Mouse (Mus musculus) cerebellum, adult 11 months (tissue): ENCODE data around the gene Myo15b.
A peak's percentile ranks its signal among the peaks of the same experiment; 100 is the strongest.

Experiments used
- DNase-seq: peaks from one replicate; pipeline ENCODE4 v3.0.0; 2022

Gene Myo15b

GRCm38 (mm10) chr11:115877174-115877755 is 19.1 kb downstream of the Myo15b start:
- no peak for DNase-seq

DNA sequence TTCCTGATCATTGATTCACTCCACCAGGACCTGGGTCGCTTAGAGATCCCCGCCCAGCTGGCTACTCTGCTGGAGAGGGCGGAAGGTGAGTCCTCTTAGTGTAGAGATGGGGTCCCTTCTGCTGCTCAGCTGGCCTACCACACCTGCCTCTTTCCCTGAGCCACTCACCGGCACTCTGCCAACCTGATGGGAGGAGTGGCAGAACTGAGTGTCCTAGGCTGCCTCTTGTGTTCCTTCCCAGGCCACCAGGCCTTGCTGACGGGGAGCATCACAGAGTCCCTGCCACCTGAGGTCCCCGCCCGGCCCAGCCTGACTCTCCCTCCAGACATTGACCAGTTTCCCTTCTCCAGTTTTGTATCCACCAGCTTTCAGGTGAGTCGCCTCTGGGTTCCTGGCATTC is 19.9 kb downstream of the Myo15b start:
- DNase-seq = no peak

DNA sequence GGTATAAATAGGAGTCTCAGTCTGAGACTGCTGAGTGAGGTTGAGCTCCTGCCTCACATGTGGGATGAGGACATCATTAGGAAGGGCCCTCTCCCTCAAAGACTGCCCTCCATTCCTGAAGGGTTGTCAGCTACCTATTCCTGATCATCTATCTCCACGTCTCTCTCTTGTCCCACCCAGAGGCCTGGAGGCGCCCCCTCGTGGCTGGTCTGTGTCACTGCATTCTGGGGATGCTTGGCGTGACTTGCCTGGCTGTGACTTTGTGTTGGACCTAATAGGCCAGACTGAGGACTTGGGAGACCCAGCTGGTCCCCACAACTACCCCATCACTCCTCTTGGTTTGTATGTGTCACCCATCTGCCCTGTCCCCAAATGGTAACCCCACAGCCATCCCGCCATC is 22.8 kb downstream of the Myo15b start:
- no peak for DNase-seq

DNA sequence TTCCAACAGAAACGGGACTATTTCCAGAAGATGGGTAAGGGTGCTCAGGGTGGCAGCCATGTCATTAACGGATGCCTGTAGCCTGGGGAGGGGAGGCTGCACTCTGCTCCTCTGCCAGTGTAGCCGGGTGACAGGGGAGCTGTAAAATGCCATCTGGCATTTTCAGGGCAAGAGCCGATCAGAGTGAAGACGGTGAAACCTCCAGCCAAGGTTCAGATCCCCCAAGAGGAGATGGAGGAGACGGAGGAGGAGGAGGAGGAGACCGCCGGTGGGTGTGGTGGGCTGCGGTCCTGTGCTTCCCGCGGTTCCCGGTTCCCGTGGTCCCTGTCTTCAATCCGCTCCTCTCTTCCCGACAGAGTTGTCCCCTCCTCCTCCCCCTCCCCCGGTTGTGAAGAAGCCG is 25.0 kb downstream of the Myo15b start:
- no peak for DNase-seq

- DNase-seq = no peak
These were observed 26.2 kb downstream of the Myo15b start for GRCm38 (mm10) chr11:115884361-115884760.

- DNase-seq = no peak
These were observed 27.1 kb downstream of the Myo15b start for GRCm38 (mm10) chr11:115885281-115885680.

DNA sequence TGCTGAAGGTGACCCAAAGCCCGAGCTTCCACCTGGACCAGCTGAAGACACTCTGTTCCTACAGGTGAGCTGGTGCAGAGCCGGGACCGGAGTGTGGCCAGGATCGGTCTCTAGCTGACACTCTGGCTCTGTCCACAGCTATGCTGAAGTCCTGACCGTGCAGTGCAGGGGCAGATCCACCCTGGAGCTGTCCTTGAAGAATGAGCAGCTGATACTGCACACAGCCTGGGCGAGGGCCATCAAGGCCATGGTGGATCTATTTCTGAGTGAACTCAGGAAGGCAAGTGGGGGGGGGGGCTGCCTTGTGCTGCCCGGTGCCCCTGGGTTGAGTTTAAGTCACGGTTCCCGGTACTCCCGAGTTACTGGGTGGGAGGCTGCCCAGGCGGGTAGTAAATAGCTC is 28.2 kb downstream of the Myo15b start:
- no peak for DNase-seq

- no peak for DNase-seq
These were observed 29.8 kb downstream of the Myo15b start for GRCm38 (mm10) chr11:115888020-115888419.

- DNase-seq = no peak
These were observed 31.0 kb downstream of the Myo15b start for GRCm38 (mm10) chr11:115889159-115889558.

DNA sequence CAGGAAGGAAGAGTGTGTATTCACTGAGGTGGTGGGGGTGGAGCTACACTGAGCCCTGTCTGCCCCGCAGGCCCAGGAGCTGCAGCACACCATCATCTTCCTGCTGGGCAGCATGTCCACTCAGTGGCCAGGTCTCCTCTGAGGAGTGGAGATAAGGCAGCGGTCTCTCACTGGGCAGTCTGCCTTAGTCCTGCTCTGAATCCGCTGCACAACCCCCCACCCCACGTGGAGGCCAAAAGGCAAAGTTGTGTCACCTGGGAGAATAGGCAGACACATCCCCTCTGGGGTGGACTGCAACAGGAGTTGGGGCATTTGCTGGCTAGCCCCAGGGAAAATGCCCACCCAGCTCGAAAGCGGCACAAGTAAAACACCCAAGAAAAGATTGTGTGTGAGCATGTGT is 34.0 kb downstream of the Myo15b start:
- DNase-seq = no peak

- DNase-seq = no peak
These were observed 34.9 kb downstream of the Myo15b start for GRCm38 (mm10) chr11:115893071-115893470.

GRCm38 (mm10) chr11:115894755-115895520 is 36.7 kb downstream of the Myo15b start:
- DNase-seq = peak; percentile 21

GRCm38 (mm10) chr11:115898446-115898845 is 40.2 kb downstream of the Myo15b start:
- no peak for DNase-seq

DNA sequence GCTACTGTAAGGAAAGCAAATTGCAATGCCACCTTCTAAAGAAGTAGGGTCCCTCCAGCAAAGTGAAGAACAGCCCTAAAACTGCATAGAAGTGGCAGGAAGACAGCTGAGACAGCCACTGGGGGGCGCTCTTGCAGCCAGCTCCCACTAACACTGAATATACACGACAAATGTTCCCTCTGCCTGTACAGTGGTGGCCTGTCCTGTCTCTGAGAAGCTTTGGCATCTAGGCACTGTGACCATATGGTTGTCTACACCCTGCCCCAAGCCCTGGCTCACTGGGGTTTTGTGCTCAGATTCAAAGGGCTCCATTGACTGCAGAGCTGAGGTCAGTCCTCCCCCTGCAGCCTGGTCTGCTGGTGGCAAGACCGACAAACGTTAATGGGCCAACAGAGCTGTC is 40.7 kb downstream of the Myo15b start:
- DNase-seq = peak; percentile 70

DNA sequence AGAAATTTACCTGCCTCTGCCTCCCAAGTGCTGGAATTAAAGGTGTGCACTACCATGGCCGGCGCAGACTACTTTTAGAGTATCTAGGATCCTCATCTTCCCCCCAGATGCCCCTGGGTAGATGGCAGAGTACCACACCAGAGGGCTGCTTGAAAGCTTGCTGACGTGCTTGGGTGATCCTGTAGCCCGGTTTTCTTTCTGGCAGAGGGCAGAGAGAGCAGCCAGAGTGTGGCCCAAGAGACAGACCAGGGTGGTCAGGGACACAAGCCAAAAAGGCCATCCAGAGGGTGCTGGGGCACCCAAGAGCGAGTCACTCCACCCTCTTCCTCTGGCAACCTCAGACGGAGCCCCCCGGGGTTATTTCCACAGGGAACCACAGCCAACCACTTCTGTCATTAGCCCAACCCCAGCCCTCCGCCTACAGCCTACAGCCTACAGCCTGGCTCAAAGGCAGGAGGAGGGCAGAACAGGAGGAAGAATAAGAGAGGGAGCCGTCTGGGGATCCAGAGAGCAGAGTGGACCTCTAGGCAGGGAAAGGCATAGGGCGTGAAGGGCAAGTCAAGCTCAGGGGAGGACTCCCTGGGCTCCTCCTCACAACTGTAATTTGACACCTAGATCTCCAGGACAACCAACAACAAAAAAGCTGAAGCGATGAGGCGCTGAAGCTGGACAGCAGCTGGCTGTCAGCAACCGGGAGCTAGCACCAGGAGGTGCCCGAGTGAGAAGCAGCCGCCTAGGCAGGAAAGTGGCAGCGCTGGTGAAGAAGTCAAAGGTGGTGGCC is 41.5 kb downstream of the Myo15b start, which contains the start of gene Smim5:
Gene Smim5 (plus strand): TSS at position 481 of the 781 bp plus-strand sequence.
- DNase-seq = no peak

GRCm38 (mm10) chr11:115900561-115901337 is 42.5 kb downstream of the Myo15b start:
- no peak for DNase-seq

DNA sequence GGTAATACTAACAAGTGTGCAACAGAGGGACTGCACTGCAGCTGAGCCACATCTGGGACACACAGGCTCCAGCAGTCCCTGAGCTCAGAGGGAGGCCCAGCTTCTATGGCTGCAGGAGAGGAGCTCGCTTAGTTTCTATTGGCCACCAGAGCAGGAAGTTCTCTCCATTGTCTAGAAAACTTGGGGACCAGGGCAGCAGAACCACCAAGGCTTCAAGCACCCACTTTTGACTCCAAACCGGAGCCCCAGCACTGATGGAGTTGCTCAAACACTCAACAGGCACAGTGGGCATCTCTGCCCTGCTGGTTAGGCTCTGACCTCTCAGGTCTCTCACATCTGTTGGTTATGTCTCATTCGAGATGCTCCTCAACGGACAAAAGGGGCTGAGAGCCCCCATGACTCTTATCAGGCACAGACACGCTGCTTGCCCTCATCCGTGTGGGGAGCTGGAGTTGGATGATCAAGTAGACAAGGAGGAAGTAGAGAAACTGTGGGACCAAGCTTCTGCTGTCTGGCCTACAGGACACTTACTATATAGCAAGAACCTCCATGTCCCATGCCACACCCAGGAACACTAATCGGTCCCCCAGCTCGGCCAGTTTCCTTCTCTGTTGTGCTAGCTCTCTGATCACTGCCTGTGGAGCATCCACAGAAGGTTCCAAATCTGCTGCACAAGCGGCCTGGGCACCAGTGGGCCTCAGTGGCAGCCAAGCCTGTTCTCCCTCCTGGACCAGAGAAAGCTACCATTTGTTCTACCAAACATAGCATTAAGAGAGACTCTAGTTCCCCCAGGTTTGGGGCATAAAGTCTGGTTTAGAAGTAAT is 43.3 kb downstream of the Myo15b start:
- no peak for DNase-seq

- no peak for DNase-seq
These were observed 44.0 kb downstream of the Myo15b start for GRCm38 (mm10) chr11:115902177-115902576.

DNA sequence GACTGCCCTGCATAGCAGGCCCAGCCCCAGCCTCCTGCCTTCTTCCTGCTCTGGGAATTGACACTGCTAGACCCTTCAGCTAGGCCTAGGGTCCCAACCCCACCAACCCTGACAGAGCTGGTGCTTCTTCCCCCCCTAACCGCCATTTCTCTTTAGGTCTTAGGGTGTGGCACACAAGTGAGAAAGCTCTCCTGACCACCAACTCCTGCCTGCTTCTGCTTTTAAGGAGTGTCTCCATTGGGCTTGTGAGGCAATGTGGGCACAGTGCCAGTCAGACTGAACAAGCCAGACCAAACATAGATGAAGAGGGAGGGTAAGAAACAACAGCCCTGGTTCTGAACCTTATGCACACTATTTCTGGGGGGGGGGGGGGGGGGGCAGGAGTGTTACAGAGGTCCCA is 44.6 kb downstream of the Myo15b start:
- DNase-seq = no peak

GRCm38 (mm10) chr11:115903384-115904230 is 45.4 kb downstream of the Myo15b start:
- no peak for DNase-seq
